7 mouse cellular contexts compared by ENCODE assay signal in genomic region chr12:80730567-80730966, GRCm38 (mm10). TPM values are rescaled to one million over a fixed set of nuclear protein-coding genes. Genes with fewer than 3 reads are reported as not detected.
DNase-seq lines count a peak whose midpoint lies in the region; ATAC-seq and TF ChIP-seq lines count a peak whose summit lies in the region.

No protein-coding gene starts in this region.

- 8% methylated on average over 9 of the region's 9 CpGs for WGBS in intestine, postnatal 0 days
- WGBS in midbrain, embryonic 11.5 days: 2% methylated on average over 9 of the region's 9 CpGs

- DNase-seq in adrenal gland, adult 2 months: peak; percentile 37
- peak; percentile 63 to 81 for DNase-seq in cerebellum, postnatal 25 days
- DNase-seq in frontal cortex, postnatal 25 days (ENCODE audit: low spot score in 2 of 2): peak; percentile 29 to 54
- DNase-seq in left cerebral cortex, postnatal 36 days (ENCODE audit: low spot score in 2 of 2): peak; percentile 66 to 67
- peak; percentile 93 for DNase-seq in midbrain, embryonic 11.5 days (ENCODE audit: low spot score, missing footprints)
- peak; percentile 73 for DNase-seq in telencephalon, adult 2 months (ENCODE audit: low read depth, low spot score)

- peak; percentile 61 for ATAC-seq in intestine, postnatal 0 days
- peak; percentile 86 for ATAC-seq in midbrain, embryonic 11.5 days (ENCODE audit: low FRiP score)

- intact Hi-C loops in left cerebral cortex, postnatal 36 days (cut with DNase I): loop anchor here (1.0 kb wide), 1 partner anchor 30 kb away; the partner anchor contains the start of gene Ccdc177

- TF ChIP-seq CTCF in intestine, postnatal 0 days (IDR thresholded peaks at IDR 0.05; ENCODE audit: low read depth): peak; percentile 86

- no peak overlapping the region for H3K9ac ChIP-seq in intestine, postnatal 0 days (ENCODE audit: low read depth, low read length)
- no peak overlapping the region for H3K9ac ChIP-seq in midbrain, embryonic 11.5 days (ENCODE audit: low read length)

- 0 out of 2 replicates have a peak overlapping the region, but pooled peaks have one; percentile 32 for H3K4me2 ChIP-seq in intestine, postnatal 0 days (replicated peaks; ENCODE audit: low read depth)
- no peak overlapping the region for H3K4me2 ChIP-seq in midbrain, embryonic 11.5 days

- H3K4me1 ChIP-seq in intestine, postnatal 0 days (replicated peaks; ENCODE audit: control insufficient read depth, insufficient read depth, low read length): no peaks in the 10 kb centered on the region
- H3K4me1 ChIP-seq in midbrain, embryonic 11.5 days (ENCODE audit: control insufficient read depth, insufficient read depth, low read length): no peaks in the 10 kb centered on the region

- H3K36me3 ChIP-seq in intestine, postnatal 0 days (ENCODE audit: control insufficient read depth, insufficient read depth): no peaks in the 10 kb centered on the region
- no peaks in the 10 kb centered on the region for H3K36me3 ChIP-seq in midbrain, embryonic 11.5 days (ENCODE audit: control insufficient read depth, insufficient read depth, low read length)

- H3K27ac ChIP-seq in intestine, postnatal 0 days (ENCODE audit: low read depth, low read length): no peak overlapping the region
- H3K27ac ChIP-seq in midbrain, embryonic 11.5 days (ENCODE audit: low read depth, low read length): no peak overlapping the region

- no peaks in the 10 kb centered on the region for H3K27me3 ChIP-seq in intestine, postnatal 0 days (replicated peaks; ENCODE audit: control insufficient read depth, insufficient read depth, low read length)
- H3K27me3 ChIP-seq in midbrain, embryonic 11.5 days (ENCODE audit: control insufficient read depth, insufficient read depth, low read length): no peaks in the 10 kb centered on the region

- H3K4me3 ChIP-seq in intestine, postnatal 0 days (ENCODE audit: low read depth, low read length): no peak overlapping the region
- no peak overlapping the region for H3K4me3 ChIP-seq in midbrain, embryonic 11.5 days (ENCODE audit: low read depth, low read length)

- H3K9me3 ChIP-seq in intestine, postnatal 0 days (ENCODE audit: control insufficient read depth): no peaks in the 10 kb centered on the region
- no peaks in the 10 kb centered on the region; the same call in 1 of the 2 replicates for H3K9me3 ChIP-seq in midbrain, embryonic 11.5 days (ENCODE audit: control insufficient read depth, low read length)

RNA-seq across cellular contexts. Expression of gene Ccdc177, which starts 29.9 kb away (rescaled TPM):
- total RNA-seq in adrenal gland, adult 2 months (2021): under 1 TPM in 1 of 2 experiments, not detected in 1; 0.07 TPM
- not detected in 2 replicates for polyA plus RNA-seq in adrenal gland, adult 2 months (2012; rRNA removed)
- polyA plus RNA-seq in intestine, postnatal 0 days (2015; fragmentation: Nextera tagmentation; extraction: Ambion mirVana): 0.03 and 0.10 TPM in 2 replicates
- 10 to 100 TPM; 14.5 to 15.7 TPM for total RNA-seq in left cerebral cortex, postnatal 36 days (2021)
- polyA plus RNA-seq in midbrain, embryonic 11.5 days (2014; fragmentation: Nextera tagmentation; extraction: Ambion mirVana): 4.9 and 5.3 TPM in 2 replicates

RNA-seq across cellular contexts. Expression of gene Plekhd1, which starts 38.2 kb away (rescaled TPM):
- total RNA-seq in adrenal gland, adult 2 months (2021): not detected
- 0.10 TPM in 1 of 2 replicates, not detected in the other for polyA plus RNA-seq in adrenal gland, adult 2 months (2012; rRNA removed)
- 1.5 and 1.9 TPM in 2 replicates for polyA plus RNA-seq in intestine, postnatal 0 days (2015; fragmentation: Nextera tagmentation; extraction: Ambion mirVana)
- 1 to 10 TPM; 2.1 to 2.8 TPM for total RNA-seq in left cerebral cortex, postnatal 36 days (2021)
- polyA plus RNA-seq in midbrain, embryonic 11.5 days (2014; fragmentation: Nextera tagmentation; extraction: Ambion mirVana): 1.1 and 1.4 TPM in 2 replicates

RNA-seq across cellular contexts. Expression of gene Susd6, which starts 59.7 kb away (rescaled TPM):
- 10 to 100 TPM; 50.4 to 57.8 TPM for total RNA-seq in adrenal gland, adult 2 months (2021)
- 61.5 and 62.6 TPM in 2 replicates for polyA plus RNA-seq in adrenal gland, adult 2 months (2012; rRNA removed)
- polyA plus RNA-seq in intestine, postnatal 0 days (2015; fragmentation: Nextera tagmentation; extraction: Ambion mirVana): 16.9 and 17.6 TPM in 2 replicates
- total RNA-seq in left cerebral cortex, postnatal 36 days (2021): 10 to 100 TPM; 31.6 to 40.0 TPM
- polyA plus RNA-seq in midbrain, embryonic 11.5 days (2014; fragmentation: Nextera tagmentation; extraction: Ambion mirVana): 18.4 and 19.0 TPM in 2 replicates

Comparison
In these comparisons a context has a peak if more than half of its experiments do, and no peak if none do; other contexts are left out.
1. DNase-seq: peak in every context shown above with its lines; median percentile 93 in midbrain, embryonic 11.5 days; 73 in telencephalon, adult 2 months; 72 in cerebellum, postnatal 25 days; 66 in left cerebral cortex, postnatal 36 days; 42 in frontal cortex, postnatal 25 days; 37 in adrenal gland, adult 2 months.